Mouse (Mus musculus) kidney, embryonic 14.5 days (tissue): Measurements from ENCODE around the gene Gm44965. TPM values are rescaled to one million over a fixed set of nuclear protein-coding genes. Genes with fewer than 3 reads are reported as not detected.

Source experiments
- ATAC-seq: fragments of 200-750 bp; cut with Nextera tagmentation; 2 replicates; pipeline ENCODE4 v1.8.0; 2017; ENCODE audit warnings: moderate number of reproducible peaks, mild to moderate bottlenecking, moderate TSS enrichment, moderate library complexity; ENCODE audit not compliant: low FRiP score, low TSS enrichment
- H3K27ac ChIP-seq: fragments of 300-500 bp; sonication (generic); 2 replicates; pipeline ENCODE4 v1.5.1; 2014; ENCODE audit warnings: low read depth, mild to moderate bottlenecking, low read length, moderate library complexity, mixed read lengths
- H3K27me3 ChIP-seq: fragments of 300-500 bp; sonication (generic); 2 replicates; pipeline ENCODE4 v1.6.1; 2014; ENCODE audit warnings: mild to moderate bottlenecking, low read length; ENCODE audit not compliant: control insufficient read depth, insufficient read depth
- H3K36me3 ChIP-seq: fragments of 300-500 bp; sonication (generic); 2 replicates; pipeline ENCODE4 v1.6.1; 2014; ENCODE audit warnings: low read length, mixed read lengths; ENCODE audit not compliant: control insufficient read depth, insufficient read depth
- H3K4me1 ChIP-seq: fragments of 300-500 bp; sonication (generic); 2 replicates; pipeline ENCODE4 v1.6.1; 2014; ENCODE audit warnings: low read length, mixed read lengths; ENCODE audit not compliant: control insufficient read depth, insufficient read depth
- H3K4me2 ChIP-seq: fragments of 300-500 bp; sonication (generic); replicated peaks from 2 replicates; pipeline ENCODE4 v1.6.1; 2014; ENCODE audit warnings: low read depth, mild to moderate bottlenecking, low read length
- H3K4me3 ChIP-seq: fragments of 300-500 bp; sonication (generic); 2 replicates; pipeline ENCODE4 v1.5.1; 2014; ENCODE audit warnings: mild to moderate bottlenecking, low read length
- H3K9ac ChIP-seq: fragments of 300-500 bp; sonication (generic); 2 replicates; pipeline ENCODE4 v1.6.1; 2014; ENCODE audit warnings: low read depth, mild to moderate bottlenecking, low read length, moderate library complexity
- H3K9me3 ChIP-seq: fragments of 300-500 bp; sonication (generic); 2 replicates; pipeline ENCODE4 v1.6.1; 2016; ENCODE audit warnings: low read length; ENCODE audit not compliant: control insufficient read depth
- WGBS: fragments of 180-500 bp; shearing (Covaris S2); extraction: QIAGEN DNeasy Blood & Tissue Kit; methylation state at CpG from one replicate; pipeline ENCODE4 v1.1.7; 2014; 5-methylcytosine and 5-hydroxymethylcytosine counted together
- polyA plus RNA-seq: library from polyadenylated mRNA; unstranded; fragments of >200 nt; fragmentation: Nextera tagmentation; extraction: Ambion mirVana; gene quantifications from 2 replicates; pipeline ENCODE4 v1.2.1, GENCODE M21; 2014

The Gm44965 gene
- polyA plus RNA-seq, 1 experiment from 2014 or later = not detected

GRCm38 (mm10) chr6:48658721-48659120, 65.0 kb downstream of the Gm44965 start:
- no peak overlapping the region for H3K4me3 ChIP-seq
- H3K4me1 ChIP-seq = no peaks in the 10 kb centered on the region
- H3K4me2 ChIP-seq = no peak overlapping the region
- H3K27ac ChIP-seq = no peak overlapping the region
- no peaks in the 10 kb centered on the region for H3K36me3 ChIP-seq
- 54% methylated on average over 5 of the region's 5 CpGs for WGBS
- ATAC-seq = no peak
- no peaks in the 10 kb centered on the region for H3K27me3 ChIP-seq
- H3K9ac ChIP-seq = no peak overlapping the region
- no peaks in the 10 kb centered on the region for H3K9me3 ChIP-seq

- no peak overlapping the region for H3K4me2 ChIP-seq
- H3K36me3 ChIP-seq = no peaks in the 10 kb centered on the region
- no peak overlapping the region for H3K9ac ChIP-seq
- no peaks in the 10 kb centered on the region for H3K27me3 ChIP-seq
- no peak overlapping the region for H3K4me3 ChIP-seq
- no peaks in the 10 kb centered on the region for H3K9me3 ChIP-seq
- H3K4me1 ChIP-seq = no peaks in the 10 kb centered on the region
- no peak overlapping the region for H3K27ac ChIP-seq
- whole genome bisulfite sequencing = 85% methylated on average over 4 of the region's 4 CpGs
- no peak for ATAC-seq
Measured at GRCm38 (mm10) chr6:48664750-48665149, 71.0 kb downstream of the Gm44965 start.

- H3K27ac ChIP-seq = no peak overlapping the region
- no peaks in the 10 kb centered on the region for H3K4me1 ChIP-seq
- no peak for ATAC-seq
- H3K4me3 ChIP-seq = no peak overlapping the region
- no peaks in the 10 kb centered on the region for H3K27me3 ChIP-seq
- no peaks in the 10 kb centered on the region for H3K36me3 ChIP-seq
- no peaks in the 10 kb centered on the region for H3K9me3 ChIP-seq
- no peak overlapping the region for H3K9ac ChIP-seq
- WGBS = 95% methylated on average over 9 of the region's 9 CpGs
- no peak overlapping the region for H3K4me2 ChIP-seq
Measured at GRCm38 (mm10) chr6:48665471-48665870, 71.7 kb downstream of the Gm44965 start.

DNA sequence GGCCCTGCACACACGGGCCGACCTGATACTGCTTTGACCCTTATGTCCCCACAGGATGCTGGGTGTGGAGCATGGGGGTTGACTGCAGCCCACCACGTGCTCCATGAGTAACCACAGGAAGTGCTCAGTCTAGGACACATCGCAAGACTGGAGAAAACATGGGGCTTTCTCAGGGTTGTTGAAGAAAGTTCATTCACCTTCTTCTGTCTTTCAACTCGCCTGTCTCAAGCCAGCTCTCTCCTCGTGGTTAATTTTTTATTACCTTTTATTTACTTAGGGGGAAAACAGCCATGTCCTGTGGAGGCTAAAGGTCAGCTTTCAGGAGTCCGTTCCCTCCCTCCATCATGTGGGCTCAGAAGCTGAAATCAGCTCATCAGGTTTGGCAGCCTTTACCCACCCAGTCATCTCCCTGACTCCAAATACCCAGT, 72.4 kb downstream of the Gm44965 start:
- ATAC-seq = no peak
- Histone ChIP-seq H3K9ac (no peak overlapping the region), H3K4me2 (no peak overlapping the region), H3K4me1 (no peaks in the 10 kb centered on the region), H3K27ac (no peak overlapping the region), H3K4me3 (no peak overlapping the region), H3K36me3 (no peaks in the 10 kb centered on the region), H3K27me3 (no peaks in the 10 kb centered on the region), H3K9me3 (no peaks in the 10 kb centered on the region)
- 36% methylated on average over 7 of the region's 7 CpGs for WGBS

DNA sequence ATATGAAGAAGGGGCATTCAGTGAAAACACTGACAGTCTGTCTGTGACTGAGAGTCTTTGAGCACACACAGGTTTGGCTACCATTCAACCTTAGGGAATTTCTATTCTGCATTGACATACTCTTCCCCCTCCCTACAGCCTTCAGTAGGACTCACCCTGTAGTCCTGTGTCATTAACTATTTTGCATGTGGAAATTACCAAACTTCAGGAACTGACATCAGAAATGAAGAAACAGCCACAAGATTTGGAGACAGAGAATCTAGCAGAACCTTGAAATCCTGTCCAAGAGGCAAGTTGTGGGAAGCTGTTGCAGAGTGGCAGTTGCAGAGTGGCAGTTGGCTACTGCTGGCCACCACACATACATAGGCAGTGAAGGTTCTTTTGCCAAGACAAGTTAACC, 74.3 kb downstream of the Gm44965 start:
- Histone ChIP-seq H3K4me2 (no peak overlapping the region), H3K27me3 (no peaks in the 10 kb centered on the region), H3K4me3 (no peak overlapping the region), H3K36me3 (no peaks in the 10 kb centered on the region), H3K4me1 (no peaks in the 10 kb centered on the region), H3K9ac (no peak overlapping the region), H3K9me3 (no peaks in the 10 kb centered on the region), H3K27ac (no peak overlapping the region)
- ATAC-seq = no peak

Other genes starting within 250 kb of the Gm44965 start
- 16.0 and 23.4 TPM in 2 replicates for gene Krba1, start 198.4 kb upstream of the Gm44965 start, polyA plus RNA-seq
- gene Zfp467, start 148.1 kb upstream of the Gm44965 start, polyA plus RNA-seq = 27.8 and 31.4 TPM in 2 replicates
- 0.17 and 0.53 TPM in 2 replicates for gene Sspo, start 145.7 kb upstream of the Gm44965 start, polyA plus RNA-seq
- gene Atp6v0e2, start 56.3 kb upstream of the Gm44965 start, polyA plus RNA-seq = 19.9 and 20.3 TPM in 2 replicates
- gene Lrrc61, start 39.1 kb upstream of the Gm44965 start, polyA plus RNA-seq = 4.4 and 9.7 TPM in 2 replicates
- gene Rarres2, start 21.2 kb upstream of the Gm44965 start, polyA plus RNA-seq = 44.2 and 59.0 TPM in 2 replicates
- gene Gm45021, start 4.3 kb upstream of the Gm44965 start, polyA plus RNA-seq = not detected in 2 replicates
- 32.6 and 47.0 TPM in 2 replicates for gene Repin1, start 58 bp upstream of the Gm44965 start, polyA plus RNA-seq
- 5.7 and 6.6 TPM in 2 replicates for gene Zfp775, start 8.1 kb downstream of the Gm44965 start, polyA plus RNA-seq
- gene AI854703, start 32.8 kb downstream of the Gm44965 start, polyA plus RNA-seq = 0.90 and 1.4 TPM in 2 replicates
- 1.1 and 1.4 TPM in 2 replicates for gene Gimap8, start 53.3 kb downstream of the Gm44965 start, polyA plus RNA-seq
- 9.9 and 13.4 TPM in 2 replicates for gene Gimap9, start 82.2 kb downstream of the Gm44965 start, polyA plus RNA-seq
- 51.3 and 54.1 TPM in 2 replicates for gene Gimap4, start 90.6 kb downstream of the Gm44965 start, polyA plus RNA-seq
- gene Gimap6, start 114.3 kb downstream of the Gm44965 start, polyA plus RNA-seq = 42.7 and 49.9 TPM in 2 replicates
- 3.2 and 4.8 TPM in 2 replicates for gene Gm28053, start 124.7 kb downstream of the Gm44965 start, polyA plus RNA-seq
- gene Gimap7, start 124.7 kb downstream of the Gm44965 start, polyA plus RNA-seq = not detected in 2 replicates
- 21.1 and 27.9 TPM in 2 replicates for gene Gimap1, start 145.1 kb downstream of the Gm44965 start, polyA plus RNA-seq
- gene Gimap5, start 152.3 kb downstream of the Gm44965 start, polyA plus RNA-seq = 12.7 and 13.6 TPM in 2 replicates
- not detected in 2 replicates for gene Gimap3, start 176.9 kb downstream of the Gm44965 start, polyA plus RNA-seq
- 123 and 135 TPM in 2 replicates for gene Tmem176a, start 247.0 kb downstream of the Gm44965 start, polyA plus RNA-seq
- gene Tmem176b, start 247.6 kb downstream of the Gm44965 start, polyA plus RNA-seq = 308 and 313 TPM in 2 replicates